ENCODE assay signal across 8 mouse cellular contexts in the genomic region with DNA sequence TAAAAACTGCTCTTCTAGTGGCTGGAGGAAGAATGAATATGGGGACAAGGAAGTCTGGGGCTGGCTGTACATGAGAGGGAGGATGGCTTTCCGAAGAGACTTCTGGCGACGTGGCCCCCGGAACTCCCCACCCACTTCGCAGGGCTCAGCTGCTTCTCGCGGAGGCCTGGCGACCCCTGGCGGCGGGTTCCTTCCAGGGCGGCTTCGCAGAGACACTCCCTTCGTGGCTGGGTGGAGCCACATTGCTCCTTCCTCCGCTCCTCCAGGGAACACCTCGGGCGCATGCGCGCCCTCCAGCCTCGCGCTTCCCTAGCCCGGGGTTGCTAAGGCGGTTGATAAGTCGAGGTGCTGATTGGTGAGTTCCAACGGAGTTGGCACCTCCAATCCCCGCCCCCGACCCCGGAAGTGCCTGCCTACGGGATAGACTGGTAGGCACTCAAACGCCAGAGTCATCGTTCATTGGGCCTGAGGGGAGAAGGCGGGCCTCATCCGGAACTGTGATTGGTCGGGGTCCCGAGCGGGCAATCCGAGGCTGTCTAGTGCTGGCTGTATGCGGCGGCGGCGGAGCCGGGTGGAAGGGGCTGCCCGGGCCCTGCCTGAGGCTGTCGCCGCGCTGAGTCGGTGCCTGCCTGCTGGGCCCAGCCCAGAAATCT. TPM values are rescaled to one million over a fixed set of nuclear protein-coding genes. Genes with fewer than 3 reads are reported as not detected.
DNase-seq lines count a peak whose midpoint lies in the region; ATAC-seq lines count a peak whose summit lies in the region.

A gene (plus strand): TSS at position 535 of the 653 bp plus-strand sequence.

- H3K4me3 ChIP-seq in hindbrain, embryonic 15.5 days: peak within 1 kb of the TSS; percentile 82

- H3K4me1 ChIP-seq in hindbrain, embryonic 15.5 days (replicated peaks): peaks cover 29% of the 10 kb centered on the region

- DNase-seq in R1 (ENCODE audit: low read depth, low spot score): peak; percentile 100
- peak; percentile 99 to 100 for DNase-seq in cerebellum, postnatal 25 days
- peak; percentile 99 for DNase-seq in frontal cortex, postnatal 25 days (ENCODE audit: low spot score in 2 of 2)
- DNase-seq in left cerebral cortex, adult 11 months (ENCODE audit: low spot score): peak; percentile 98
- DNase-seq in lung, postnatal 4 days: peak; percentile 100
- DNase-seq in retina, postnatal 7 days (ENCODE audit: low read depth, low spot score): peak; percentile 98
- peak; percentile 99 for DNase-seq in urinary bladder, adult 2 months (ENCODE audit: low spot score)

- peak within 1 kb of the TSS; percentile 79 for H3K27ac ChIP-seq in hindbrain, embryonic 15.5 days (replicated peaks)

- no peaks in the 10 kb centered on the region for H3K9me3 ChIP-seq in hindbrain, embryonic 15.5 days

- peaks cover 13% of the 10 kb centered on the region for H3K27me3 ChIP-seq in hindbrain, embryonic 15.5 days

- peak; percentile 97 for ATAC-seq in hindbrain, embryonic 15.5 days (ENCODE audit: low FRiP score, low read depth)

- peak within 1 kb of the TSS; percentile 46 for H3K9ac ChIP-seq in hindbrain, embryonic 15.5 days

- H3K4me2 ChIP-seq in hindbrain, embryonic 15.5 days: peak within 1 kb of the TSS; percentile 97

- H3K36me3 ChIP-seq in hindbrain, embryonic 15.5 days: no peaks in the 10 kb centered on the region

- WGBS in hindbrain, embryonic 15.5 days: under 1% methylated on average over 46 of the region's 46 CpGs

RNA-seq across cellular contexts. Expression of the gene that starts here (rescaled TPM):
- 18.3 and 23.6 TPM in 2 replicates for polyA plus RNA-seq in hindbrain, embryonic 15.5 days (2015; fragmentation: Nextera tagmentation; extraction: Ambion mirVana)
- 1.3 TPM in 2 replicates for polyA plus RNA-seq in urinary bladder, adult 2 months (2012; rRNA removed)

Comparison
In these comparisons a context has a peak if more than half of its experiments do, and no peak if none do; other contexts are left out.
1. Peak in every context shown above with its lines: DNase-seq, ATAC-seq, H3K4me3 ChIP-seq and H3K27ac ChIP-seq.